Mouse (Mus musculus): ENCODE measurements around the gene Zfp667.

- TF ChIP-seq POLR2A (IDR thresholded peaks at IDR 0.05; ENCODE audit: insufficient read depth, low read depth, low read length) (no peak), CTCF (IDR thresholded peaks at IDR 0.05; ENCODE audit: insufficient read depth, low read depth, low read length) (no peak)
Measured at GRCm38 (mm10) chr7:6254451-6254850, 31.9 kb upstream of the Zfp667 start.

All from olfactory bulb, adult 2 months (tissue).